Mouse (Mus musculus): ENCODE results near the gene Cfap57.

DNA sequence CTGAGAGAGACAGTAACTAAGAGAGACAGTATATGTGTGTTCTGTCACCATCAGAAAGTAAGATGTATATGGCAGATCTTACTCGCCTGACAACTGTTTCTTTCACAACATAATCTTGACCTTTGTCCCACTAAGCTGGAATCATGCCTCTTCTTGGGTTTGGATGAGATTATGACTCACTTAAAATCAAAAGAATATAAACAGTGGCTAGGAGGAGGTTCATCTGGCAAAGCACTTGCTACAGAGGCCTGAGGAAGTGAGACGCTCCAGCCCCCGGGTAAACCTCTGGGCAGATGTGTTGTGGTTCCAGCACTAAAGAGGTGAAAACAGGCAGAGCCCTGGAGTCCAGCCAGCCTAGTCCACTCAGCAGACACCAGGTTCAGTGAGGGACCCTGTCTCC, 115.0 kb downstream of the Cfap57 start:
- TF ChIP-seq GATA1 (IDR thresholded peaks at IDR 0.05; ENCODE audit: borderline replicate concordance, low read length) (no peak), FLI1 (IDR thresholded peaks at IDR 0.05; ENCODE audit: low read length) (no peak)

Data from megakaryocyte, embryonic 14.5 days (primary cell).